Mouse (Mus musculus): Measurements from ENCODE around the gene Sept8.

Sept8 gene

DNA sequence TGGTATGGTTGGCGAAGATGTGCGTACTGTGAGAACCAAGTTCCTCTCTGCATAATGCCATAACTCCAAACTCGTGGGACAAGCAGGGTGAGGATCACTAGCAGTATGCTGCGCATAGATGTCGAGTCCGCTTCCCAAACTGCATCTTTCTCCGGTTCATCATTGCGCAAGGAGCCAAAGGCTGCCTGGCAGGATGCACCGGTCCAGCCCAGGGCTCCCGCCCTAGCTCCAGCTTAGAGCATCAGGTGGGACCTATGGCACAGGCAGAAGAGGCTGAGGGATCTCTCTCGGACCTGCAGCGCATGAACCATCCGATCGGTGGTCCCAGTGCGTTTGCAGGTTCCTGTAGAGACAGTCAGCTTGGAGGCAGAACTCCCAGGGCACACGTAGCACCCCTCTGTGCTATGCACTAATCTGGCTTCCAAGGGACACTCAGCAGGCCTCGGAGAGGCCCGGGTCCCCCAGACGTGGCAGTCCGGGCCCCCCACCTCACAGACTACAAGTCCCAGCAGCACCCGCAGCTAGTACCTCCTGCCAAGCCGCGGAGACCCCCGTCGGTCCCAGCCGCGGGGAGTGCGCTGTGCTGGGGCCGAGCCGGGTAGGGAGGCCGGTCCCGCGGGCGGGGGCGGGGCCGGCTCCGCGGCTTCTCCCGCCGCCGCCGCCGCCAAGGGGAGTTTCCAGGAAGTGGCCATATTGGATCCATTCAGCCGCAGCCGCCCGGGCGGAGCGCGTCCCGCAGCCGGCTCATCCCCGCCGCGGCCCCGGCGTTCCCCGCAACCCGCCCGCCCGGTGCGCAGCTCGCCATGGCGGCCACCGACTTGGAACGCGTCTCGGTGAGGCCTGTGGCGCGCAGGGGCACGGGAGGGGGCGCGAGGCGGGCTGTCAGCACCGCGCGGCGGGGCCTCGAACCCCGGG, at the start of gene Sept8:
Sept8 (plus strand) TSS at position 51 of the 915 bp plus-strand sequence.
- peak; percentile 71 for DNase-seq

DNA sequence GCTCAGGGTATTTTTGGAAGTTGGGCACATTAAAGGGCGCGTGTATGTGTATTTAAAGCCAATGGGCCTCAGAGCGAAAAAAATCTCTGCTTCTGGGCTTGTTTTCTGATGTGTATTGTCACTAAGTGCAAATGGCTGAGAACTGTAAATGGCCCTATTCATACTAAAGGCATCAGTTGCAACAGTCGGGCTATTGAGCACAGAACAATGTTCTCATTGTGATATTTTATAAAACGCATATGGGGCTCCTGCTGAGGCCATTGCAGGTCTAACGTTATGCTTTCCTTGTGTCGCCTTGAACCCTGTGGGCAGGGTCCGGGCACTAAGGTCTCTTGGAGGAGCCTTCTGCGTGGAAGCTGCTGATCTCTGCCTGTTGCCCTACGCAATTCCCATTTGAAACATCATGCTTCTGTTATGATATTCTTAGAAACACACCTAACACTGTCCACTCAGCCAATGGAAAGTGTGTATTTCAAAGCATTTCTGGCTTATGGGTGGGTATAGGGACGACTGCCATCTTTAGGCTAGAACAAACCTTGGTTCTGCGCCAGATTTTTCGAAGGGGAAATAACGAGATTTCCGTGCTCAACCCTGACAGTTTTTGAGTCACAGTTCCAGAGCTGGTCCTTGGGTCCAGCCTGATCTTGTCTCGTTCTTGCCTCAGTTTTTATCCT, 49.6 kb upstream of the Sept8 start:
- DNase-seq: no peak

DNA sequence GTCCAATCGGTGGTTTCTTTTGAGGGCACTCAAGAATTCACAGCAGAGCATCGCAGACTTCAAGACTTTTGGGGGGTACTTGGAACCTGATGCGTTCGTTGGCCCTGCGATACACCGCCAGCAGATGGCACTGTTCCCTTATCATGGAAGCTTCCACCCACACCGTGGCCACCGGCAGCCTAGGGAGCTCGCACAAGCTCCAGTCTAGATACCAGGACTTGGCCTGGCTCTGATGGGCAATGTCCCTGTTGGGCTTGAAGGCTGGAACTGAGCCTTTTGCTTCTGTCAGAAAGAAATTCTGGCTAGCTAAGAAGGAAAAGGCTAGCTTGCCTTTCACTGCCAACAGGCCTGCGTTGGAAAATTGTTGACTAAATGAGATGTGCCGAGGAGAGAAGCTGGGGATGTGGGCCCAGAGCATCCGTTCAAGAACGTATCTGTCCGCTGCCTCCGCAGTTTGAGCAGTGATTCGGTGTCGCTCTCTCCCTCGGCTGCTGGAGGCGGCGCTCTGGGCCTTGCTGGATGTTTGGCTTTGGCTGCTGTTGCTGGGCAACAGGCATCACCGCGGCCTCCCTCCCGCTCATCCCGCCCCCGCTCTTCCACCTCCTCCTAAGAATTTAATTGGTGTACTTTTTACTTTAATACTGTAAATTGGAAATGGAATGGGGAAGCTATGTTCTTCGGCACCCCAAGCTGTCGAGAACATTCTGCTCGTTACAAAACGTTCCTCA, 48.9 kb upstream of the Sept8 start, which contains the start of gene Gm9837:
Gm9837 (minus strand) TSS at position 512 of the 728 bp plus-strand sequence.
- DNase-seq: peak; percentile 95

DNA sequence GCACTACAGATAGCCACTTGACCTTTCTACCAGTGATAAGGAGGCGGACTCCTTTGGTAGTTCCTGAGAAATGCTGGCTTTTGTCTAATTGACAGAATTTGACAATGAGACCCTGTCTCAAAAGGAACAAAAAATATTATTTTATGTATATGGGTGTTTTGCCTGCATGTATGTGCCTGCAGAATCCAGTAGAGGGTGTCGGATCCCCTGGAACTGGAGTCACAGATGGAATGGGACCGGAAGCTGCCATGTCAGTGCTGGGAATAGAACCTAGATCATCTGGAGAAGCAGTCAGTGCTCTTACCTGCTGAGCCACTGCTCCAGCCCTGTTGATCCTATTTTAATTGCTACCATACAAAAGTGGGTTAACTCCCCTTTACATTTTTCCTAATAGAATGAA, 46.3 kb upstream of the Sept8 start:
- DNase-seq: no peak

DNA sequence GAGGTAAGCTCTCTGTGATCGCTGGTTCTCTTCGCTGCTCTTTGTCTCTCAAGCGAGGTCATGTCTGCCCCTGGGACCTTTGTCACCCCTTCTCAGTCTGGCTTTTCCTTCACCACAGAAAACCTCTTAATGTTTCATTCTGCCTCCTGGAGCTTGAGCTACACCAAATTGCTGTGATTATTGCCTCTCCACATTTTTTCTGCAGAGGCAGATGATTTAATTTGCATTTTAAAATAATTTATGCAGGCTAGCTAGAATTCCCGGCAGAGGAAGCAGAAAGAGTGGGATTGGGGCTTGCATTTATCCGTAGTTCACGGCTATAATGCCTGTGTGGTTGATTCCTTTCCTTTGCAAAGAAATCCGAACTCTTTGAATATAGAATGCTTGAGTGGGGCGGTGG, 43.4 kb upstream of the Sept8 start:
- DNase-seq: no peak

DNA sequence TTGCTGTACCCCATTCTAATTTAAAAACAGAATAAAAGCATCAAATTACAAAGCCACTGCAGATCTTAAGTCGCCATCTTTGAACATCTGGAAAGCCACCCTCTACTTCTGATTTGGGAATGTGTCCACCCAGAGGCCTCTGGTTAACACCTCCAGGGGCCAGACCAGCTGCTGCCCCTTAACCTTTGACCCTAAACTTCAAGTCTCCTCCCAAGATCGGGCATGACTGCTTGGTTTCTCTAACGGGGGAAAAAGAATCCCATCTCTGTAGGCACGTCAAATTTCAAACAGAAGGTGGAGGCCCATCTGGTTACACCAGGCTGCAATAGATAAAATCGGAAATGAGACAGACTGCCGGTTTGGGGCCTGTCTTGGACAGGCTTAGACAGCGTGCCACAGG, 41.2 kb upstream of the Sept8 start:
- no peak for DNase-seq

DNA sequence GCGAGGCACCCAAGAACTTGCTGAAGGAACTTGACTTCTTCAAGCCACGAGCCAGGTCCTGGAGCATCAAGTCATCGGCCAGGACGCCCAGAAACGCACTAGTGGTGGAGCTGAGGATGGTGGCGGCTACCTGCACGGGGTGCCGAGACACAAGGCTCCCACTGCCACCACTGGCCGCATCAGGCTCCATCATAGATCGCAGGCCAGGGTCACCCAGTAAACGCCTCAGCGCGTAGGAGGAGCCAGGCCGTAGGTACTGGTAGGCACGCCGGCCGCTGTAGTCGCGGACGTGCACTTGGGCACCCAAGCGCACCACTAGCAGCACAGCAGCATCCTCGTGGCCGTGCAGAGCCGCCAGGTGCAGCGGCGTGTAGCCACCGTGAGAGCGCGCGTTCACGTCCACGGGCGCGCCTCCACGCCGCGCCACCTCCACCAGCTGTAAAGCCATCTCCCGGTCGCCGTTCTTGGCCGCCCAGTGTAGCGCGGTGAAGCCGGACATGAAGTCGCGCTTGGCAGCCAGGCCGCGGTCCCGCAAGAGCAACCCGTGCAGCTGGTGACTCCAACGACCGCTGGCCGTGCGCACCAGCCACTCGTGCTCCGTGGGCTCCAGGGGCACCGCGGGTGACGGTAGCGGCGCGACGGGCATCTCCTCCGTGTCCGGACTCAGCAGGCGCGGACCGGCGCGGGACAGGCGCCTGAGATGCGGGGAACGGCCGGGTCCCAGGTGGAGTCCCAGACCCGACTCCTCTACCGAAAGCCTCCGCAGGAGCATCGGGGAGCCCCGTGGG, 40.5 kb upstream of the Sept8 start:
- peak; percentile 27 for DNase-seq

DNA sequence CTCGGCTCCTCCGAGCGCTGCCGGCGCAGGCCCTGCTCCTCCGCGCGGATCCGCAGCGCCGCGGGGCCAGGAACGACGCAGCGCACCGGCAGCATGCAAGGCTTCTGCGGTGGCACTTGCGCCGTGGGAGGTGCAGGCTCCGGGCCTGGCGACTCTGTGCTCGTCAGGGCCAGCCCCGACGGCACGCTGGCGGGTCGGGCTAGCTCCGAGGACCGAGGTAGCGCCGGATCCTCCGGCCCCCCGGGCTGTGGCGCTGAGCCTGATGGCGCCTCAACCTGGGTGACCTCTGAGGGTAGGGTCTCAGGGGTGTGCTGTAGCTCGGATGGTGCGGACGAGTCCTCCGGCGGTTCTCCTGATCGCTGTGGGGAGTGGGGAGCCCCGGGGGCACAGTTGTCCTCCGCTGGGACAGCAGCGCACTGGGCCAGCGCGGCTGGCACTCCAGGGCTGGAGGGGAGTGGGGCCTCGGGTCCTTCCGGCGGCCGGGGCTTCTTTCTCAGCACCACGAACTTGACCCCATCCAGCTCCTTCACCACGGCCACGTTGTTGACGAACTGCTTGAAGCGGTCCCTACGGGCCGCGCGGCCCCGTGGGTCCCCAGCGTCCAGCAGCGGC, 39.8 kb upstream of the Sept8 start:
- peak; percentile 44 for DNase-seq

DNA sequence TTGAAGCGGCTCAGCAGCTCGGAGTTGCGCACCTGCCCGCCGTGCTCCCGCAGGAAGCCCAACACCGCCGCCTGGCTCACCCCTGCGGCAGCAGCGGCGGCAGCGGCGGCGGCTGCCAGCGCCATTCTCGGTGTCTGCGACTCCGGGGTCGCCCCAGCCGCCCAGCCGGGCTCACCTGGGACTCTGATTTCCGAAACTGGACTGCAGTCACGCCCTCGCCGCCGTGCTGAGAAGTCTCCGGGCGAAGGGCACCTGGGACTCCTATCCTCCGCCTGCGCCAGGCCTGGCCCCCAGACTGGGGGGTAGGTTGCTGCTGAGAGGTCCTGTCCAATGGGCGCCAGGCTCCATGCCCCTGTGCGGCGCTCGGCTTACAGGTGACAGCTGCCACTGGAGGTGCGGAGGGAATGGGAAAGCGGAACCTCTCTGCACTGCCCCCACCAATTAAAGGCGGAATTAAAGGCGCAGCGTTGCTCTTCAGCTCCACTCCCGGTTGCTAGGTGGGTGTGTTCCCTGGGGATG, 39.2 kb upstream of the Sept8 start, which contains the start of the genes Gm9945 and Sowaha:
Gm9945 (plus strand) TSS at position 384 of the 519 bp plus-strand sequence.
Sowaha (minus strand) TSS at position 492 of the 519 bp plus-strand sequence.
- peak; percentile 67 for DNase-seq

DNA sequence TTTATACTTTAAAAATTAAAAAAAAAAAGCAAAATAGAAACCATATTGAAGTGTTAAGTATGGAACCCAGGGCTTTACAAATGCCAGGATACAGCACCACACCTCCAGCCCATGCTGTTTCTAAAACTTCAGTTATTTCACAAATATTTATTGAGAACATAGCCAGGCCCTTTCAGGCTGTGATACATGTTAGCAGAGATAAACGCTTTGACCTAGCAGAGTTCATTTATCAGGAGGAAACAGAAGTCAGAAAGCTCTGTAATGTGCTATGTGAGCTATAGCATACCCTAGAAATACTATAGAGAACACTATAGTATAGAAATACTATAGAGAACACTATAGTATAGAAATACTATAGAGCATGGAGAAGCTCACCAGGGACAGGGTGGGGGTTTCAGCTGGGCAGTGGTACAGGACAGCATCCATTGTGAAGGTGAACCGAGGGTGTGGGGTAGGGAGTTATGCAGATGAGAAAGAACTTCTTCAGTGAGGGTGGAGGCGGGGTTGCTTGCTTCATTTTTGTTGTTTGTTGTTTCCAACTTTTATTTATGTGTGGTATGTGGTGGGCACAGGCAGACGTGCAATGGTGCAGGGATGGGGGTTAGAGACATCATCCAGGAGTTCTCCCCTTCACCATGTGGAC, 37.8 kb upstream of the Sept8 start:
- no peak for DNase-seq

DNA sequence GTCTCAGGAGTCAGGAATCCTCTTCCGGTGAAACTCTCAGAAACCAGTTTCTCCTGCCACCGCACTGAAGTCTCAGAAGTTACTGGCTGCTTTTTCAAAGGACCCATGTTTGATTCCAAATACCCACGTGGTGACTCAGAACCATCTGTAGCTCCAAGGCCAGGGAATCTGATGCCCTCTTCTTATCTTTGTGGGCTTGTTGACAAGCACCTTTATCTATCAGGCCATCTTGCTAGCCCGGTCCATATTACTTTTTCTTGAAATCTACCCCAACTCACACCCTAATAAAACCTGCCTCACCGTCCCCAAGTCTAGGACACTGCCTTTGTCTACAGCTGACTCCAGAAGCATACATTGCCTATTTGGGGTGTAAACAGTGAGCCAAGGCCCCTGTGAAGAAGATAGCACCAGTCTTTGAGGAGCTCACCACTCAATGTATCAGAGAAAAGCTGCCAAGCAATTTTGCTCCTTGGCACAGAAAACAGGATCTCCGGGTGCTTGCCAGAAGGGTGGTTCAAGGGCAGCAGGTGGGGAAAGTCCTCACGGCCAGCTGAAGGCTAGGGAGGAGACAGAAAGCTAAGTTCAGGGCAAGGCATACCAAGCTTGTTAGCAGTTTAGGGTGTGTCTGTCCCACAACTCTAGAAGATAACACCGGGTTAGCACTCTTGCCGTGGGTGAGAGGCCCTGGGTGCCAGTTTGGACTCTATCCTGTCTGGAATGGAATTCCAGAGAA, 35.7 kb upstream of the Sept8 start:
- no peak for DNase-seq

DNA sequence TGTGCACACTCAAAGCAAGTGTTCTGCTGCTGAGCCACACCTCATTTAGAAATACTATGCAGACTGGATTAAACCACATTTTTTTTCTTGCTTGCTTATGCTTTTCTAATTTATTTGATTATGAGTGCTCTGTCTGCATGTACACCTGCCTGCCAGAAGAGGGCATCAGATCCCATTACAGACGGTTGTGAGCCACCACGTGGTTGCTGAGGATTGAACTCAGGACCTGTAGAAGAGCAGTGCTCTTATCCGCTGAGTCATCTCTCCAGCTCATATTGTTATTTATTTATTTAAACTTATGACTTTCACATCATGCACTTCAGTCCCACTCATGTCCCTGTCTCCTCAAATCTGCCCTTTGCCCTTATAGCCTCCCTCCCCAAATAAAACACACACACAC, 33.3 kb upstream of the Sept8 start:
- DNase-seq: no peak

DNA sequence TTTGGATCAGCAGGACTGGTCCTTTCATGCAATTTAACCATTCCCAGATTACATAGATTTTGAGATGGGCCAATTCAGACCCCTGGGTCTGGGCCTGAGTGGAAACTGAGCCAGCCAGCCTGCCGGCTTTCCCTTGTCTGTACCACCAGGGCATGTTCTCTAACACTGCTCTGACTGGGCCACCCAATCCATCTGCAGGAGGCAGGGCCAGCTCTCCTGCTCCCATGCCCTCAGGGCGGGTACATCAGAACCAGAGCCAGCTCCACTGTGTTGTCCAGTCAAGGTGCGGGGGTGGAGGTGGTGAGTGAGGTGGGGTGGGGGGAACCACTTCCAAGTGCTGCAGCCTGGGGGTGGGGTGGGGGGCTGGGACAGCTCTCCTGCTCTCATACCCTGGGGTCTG, 32.7 kb upstream of the Sept8 start:
- no peak for DNase-seq

DNA sequence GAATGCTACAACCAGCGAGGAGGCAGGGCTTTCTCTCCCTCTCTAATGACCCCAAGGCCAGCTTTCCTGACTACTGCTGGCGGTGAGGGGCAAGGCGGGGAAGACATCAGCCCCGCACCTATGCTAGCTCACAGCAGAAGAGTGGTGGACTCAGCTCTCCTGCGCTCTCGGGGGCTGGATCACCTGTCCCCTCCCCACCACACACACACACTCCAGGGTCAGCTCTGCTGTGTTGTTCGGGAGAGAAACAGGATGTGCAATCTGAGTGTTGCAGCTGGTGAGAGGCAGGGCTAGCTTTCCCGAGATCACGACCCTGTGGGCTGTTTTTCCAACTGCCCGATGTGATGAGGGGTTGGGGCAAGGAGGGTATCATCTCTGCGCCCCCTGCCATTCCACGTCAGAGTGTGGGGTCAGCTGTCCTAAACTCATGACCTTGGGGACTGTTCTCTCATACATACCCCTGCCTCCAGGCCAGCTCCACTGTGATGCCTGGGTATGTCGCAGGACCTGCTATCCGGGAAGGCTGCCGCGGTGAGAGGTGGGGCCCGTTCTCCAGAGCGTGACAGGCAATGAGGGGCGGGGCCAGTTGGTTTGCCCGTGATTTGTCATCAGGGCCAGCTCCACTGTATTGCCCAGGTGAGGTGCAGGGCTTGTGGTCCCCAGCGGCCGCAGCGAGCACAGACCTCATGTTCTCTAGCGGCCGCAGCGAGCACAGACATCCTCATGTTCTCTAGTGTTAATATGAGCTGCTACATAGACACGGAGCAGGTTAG, 32.0 kb upstream of the Sept8 start:
- DNase-seq: peak; percentile 43

DNA sequence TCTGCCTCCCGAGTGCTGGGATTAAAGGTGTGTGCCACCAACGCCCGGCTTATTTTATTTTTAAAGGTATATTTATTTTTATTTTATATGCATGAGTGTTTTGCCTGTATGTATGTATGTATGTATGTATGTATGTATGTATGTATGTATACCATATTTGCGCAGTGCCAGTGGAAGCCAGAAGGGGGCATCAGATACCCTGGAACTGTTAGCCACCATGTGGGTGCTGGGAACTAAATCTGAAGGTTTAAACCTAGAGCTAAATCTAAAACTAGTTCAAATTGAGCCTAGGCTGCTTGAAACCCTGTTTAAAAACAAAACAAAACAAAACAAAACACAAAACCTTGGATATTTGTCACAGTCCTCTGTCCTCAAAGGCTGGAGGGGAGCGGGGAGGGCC, 30.1 kb upstream of the Sept8 start:
- no peak for DNase-seq

DNA sequence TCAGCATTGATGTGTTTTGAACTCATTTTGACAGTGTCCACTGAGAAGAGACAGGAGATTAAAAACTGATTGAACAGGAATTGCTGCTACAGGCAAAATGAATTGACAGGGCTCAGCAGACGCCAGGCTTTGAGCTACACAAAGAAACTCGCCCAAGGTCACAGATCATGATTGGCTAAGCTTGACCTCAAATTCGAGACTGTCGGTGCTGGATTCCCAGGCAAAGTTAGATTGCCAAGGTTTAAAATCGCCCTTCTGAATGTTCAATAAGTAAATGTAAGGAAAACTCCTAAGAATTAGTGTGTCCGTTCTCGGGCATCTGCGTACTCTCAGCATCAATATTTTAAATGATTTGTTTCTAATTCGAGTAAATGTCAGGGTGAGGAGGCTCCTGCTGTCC, 29.6 kb upstream of the Sept8 start:
- DNase-seq: no peak

DNA sequence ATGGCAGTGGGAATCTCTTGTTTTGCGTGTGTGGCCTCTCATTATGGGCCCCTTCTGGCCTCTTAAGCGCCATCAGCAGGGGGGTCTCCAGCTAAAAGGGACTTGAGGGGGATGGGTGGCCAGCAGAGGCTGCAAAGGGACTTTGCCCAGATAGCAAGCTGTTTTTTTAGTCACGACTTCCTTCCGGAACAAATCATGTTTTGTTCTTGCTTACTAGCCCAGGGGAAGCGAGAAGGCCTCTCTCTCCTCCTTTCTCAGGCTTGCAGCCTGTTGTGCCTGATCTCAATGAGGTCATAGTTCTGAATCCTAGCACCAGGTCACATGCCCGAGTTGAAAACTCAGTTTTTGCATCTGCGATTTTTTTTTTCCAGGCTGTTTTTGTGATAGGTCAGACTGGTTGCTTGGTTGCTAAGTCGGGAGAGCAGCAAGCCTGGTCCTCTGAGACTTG, 27.1 kb upstream of the Sept8 start:
- no peak for DNase-seq

DNA sequence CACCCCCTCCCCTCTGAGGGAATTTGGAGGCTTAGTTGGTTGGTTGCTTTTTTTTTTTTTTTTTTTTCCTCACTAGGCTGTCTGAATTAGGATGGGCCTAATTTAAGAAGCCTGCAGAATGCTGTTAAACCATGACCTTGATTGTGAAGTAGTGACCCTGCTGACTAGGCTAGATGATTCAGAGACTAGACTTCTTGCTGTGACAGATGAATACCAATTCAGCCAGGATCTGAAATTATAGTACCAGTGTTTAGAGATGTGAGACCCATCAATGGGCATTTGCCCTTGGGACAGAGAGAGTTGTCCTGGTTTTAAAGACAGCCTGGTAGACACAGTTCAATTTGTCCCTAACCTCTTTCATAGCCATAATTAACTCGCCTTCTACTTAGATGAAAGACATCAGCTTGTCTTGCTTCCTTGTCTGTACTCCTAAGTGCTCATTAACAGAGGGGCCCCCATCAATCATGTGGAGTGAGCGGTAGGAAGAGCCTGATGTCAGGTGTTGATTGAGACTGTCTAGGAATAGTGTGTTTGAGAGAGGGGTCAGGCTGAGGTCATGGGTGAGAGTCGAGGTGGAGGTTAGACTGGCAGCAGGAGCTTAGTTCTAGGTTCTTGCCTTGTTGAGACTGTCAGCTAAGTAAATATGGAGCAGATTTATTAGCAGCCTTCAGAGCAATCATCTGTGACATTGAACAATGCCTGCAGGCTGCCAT, 25.7 kb upstream of the Sept8 start:
- no peak for DNase-seq

DNA sequence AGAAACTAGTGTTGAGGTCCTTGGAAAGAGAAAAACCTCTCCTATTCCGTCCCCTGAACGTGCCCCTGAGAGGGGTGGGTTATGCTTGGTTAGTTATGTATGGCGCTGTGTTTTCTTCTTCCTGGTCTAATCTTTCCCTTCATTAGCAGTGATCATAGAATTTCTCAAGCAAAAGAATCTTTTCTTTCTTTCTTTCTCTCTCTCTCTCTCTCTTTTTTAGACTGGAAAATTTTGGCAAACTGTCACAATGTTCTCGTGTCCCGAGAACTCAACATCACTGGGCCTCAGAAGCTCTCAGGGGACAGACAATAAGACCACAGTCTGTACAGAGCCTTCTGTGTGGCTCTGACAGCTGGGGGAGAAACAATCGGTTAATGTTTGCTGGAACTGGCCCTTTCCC, 23.6 kb upstream of the Sept8 start:
- no peak for DNase-seq
